Mouse (Mus musculus) hindbrain, embryonic 15.5 days (tissue): ENCODE measurements at regions not wholly inside any gene's neighbourhood (a gene's known extent, or its start where the extent isn't known, plus 50 kb on each side); places are given as distances from the start of the nearest gene placed in this dataset.

ENCODE experiments used
- ATAC-seq: fragments of 200-750 bp; cut with Nextera tagmentation; 2 replicates; pipeline ENCODE4 v1.8.0; 2017; ENCODE audit warnings: low read depth, moderate number of reproducible peaks, moderate TSS enrichment; ENCODE audit not compliant: low FRiP score
- H3K27ac ChIP-seq: fragments of 300-500 bp; sonication (generic); replicated peaks from 2 replicates; pipeline ENCODE4 v1.5.1; 2015; ENCODE audit warnings: mild to moderate bottlenecking, inconsistent platforms
- H3K27me3 ChIP-seq: fragments of 300-500 bp; sonication (generic); 2 replicates; pipeline ENCODE4 v1.6.1; 2015; ENCODE audit warnings: control low read depth, inconsistent platforms
- H3K36me3 ChIP-seq: fragments of 300-500 bp; sonication (generic); 2 replicates; pipeline ENCODE4 v1.6.1; 2015; ENCODE audit warnings: control low read depth, inconsistent platforms
- H3K4me1 ChIP-seq: fragments of 300-500 bp; sonication (generic); replicated peaks from 2 replicates; pipeline ENCODE4 v1.6.1; 2015; ENCODE audit warnings: control low read depth, inconsistent platforms
- H3K4me2 ChIP-seq: fragments of 300-500 bp; sonication (generic); 2 replicates; pipeline ENCODE4 v1.6.1; 2015; ENCODE audit warnings: moderate library complexity, mild to moderate bottlenecking, inconsistent platforms
- H3K4me3 ChIP-seq: fragments of 300-500 bp; sonication (generic); 2 replicates; pipeline ENCODE4 v1.5.1; 2015; ENCODE audit warnings: mild to moderate bottlenecking, inconsistent platforms
- H3K9ac ChIP-seq: fragments of 300-500 bp; sonication (generic); 2 replicates; pipeline ENCODE4 v1.6.1; 2015; ENCODE audit warnings: inconsistent platforms
- H3K9me3 ChIP-seq: fragments of 300-500 bp; sonication (generic); 2 replicates; pipeline ENCODE4 v1.6.1; 2016; ENCODE audit warnings: control low read depth, inconsistent platforms
- WGBS: fragments of 180-500 bp; shearing (Covaris S2); methylation state at CpG from one replicate; pipeline ENCODE4 v1.1.7; 2015; 5-methylcytosine and 5-hydroxymethylcytosine counted together

GRCm38 (mm10) chr12:79944714-79945493 lies 167.9 kb downstream of the Zfp36l1 start:
- Histone ChIP-seq H3K4me2 (no peak overlapping the region), H3K4me3 (no peak overlapping the region), H3K36me3 (no peaks in the 10 kb centered on the region), H3K4me1 (no peaks in the 10 kb centered on the region; the same call in 1 of the 2 replicates), H3K9me3 (no peaks in the 10 kb centered on the region), H3K9ac (no peak overlapping the region), H3K27me3 (no peaks in the 10 kb centered on the region), H3K27ac (peak overlapping the region; percentile 36; the same call in 1 of the 2 replicates)
- no peak for ATAC-seq
- 29% methylated on average over 6 of the region's 6 CpGs for WGBS

GRCm38 (mm10) chr12:79944090-79944489 lies 168.7 kb downstream of the Zfp36l1 start:
- H3K36me3 ChIP-seq: no peaks in the 10 kb centered on the region
- H3K9ac ChIP-seq: no peak overlapping the region
- no peaks in the 10 kb centered on the region for H3K27me3 ChIP-seq
- H3K27ac ChIP-seq: peak overlapping the region; percentile 10
- WGBS: 91% methylated on average over 10 of the region's 10 CpGs
- no peak for ATAC-seq
- no peaks in the 10 kb centered on the region; the same call in 1 of the 2 replicates for H3K4me1 ChIP-seq
- H3K4me3 ChIP-seq: no peak overlapping the region
- no peaks in the 10 kb centered on the region for H3K9me3 ChIP-seq
- H3K4me2 ChIP-seq: no peak overlapping the region

DNA sequence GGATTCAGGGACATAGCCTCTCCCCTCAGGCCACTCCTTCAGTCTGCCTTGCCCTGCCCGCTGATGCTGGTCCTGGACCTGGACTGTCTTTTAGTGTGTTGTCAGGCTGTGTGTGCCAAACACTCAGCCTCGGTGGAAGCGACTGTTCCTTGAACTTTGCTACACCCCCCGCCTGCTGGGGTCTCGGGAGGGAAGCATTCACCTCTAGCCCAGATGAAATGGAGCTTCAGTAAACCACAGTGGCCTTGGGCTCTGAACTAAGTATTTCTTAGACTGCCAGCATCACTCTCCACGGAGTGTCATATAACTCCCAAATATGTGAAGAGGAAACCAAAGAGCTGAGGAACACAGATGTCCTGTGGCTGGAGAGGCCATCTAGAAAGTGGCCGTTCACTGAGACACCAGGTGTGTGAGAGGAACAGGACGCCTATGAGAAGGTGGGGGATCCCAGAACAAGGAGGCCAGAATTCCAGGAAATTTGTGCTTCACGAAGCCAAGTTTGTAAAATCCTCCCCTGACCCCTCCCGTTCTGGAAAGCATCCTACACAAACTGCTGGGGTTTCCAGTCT lies 170.2 kb downstream of the Zfp36l1 start:
- no peak for ATAC-seq
- H3K27me3 ChIP-seq: no peaks in the 10 kb centered on the region
- no peak overlapping the region for H3K4me2 ChIP-seq
- no peak overlapping the region for H3K9ac ChIP-seq
- H3K9me3 ChIP-seq: no peaks in the 10 kb centered on the region
- H3K4me1 ChIP-seq: no peaks in the 10 kb centered on the region; the same call in 1 of the 2 replicates
- WGBS: 69% methylated on average over 10 of the region's 10 CpGs
- H3K4me3 ChIP-seq: no peak overlapping the region
- no peaks in the 10 kb centered on the region for H3K36me3 ChIP-seq
- no peak overlapping the region for H3K27ac ChIP-seq

DNA sequence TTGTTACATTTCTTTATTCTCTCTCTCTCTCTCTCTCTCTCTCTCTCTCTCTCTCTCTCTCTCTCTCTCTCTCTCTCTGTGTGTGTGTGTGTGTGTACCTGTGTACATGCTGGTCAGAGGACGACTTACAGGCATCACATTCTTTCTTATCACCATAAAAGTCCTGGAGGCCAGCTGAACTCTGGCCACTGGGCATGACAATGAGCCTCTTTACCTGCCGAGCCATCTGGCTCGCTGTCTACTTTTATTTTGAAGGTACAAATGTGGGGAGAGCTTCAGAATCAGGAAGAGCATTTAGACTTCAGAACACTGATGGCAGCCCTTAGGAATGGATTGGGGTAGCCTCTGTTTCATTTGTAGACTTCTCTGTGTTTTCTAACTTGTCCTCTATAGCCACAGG lies 171.0 kb downstream of the Zfp36l1 start:
- H3K4me2 ChIP-seq: no peak overlapping the region
- 55% methylated on average over 3 of the region's 3 CpGs for WGBS
- H3K27me3 ChIP-seq: no peaks in the 10 kb centered on the region
- H3K36me3 ChIP-seq: no peaks in the 10 kb centered on the region
- H3K9me3 ChIP-seq: no peaks in the 10 kb centered on the region
- ATAC-seq: no peak
- H3K4me1 ChIP-seq: peaks cover 3% of the 10 kb centered on the region
- no peak overlapping the region for H3K9ac ChIP-seq
- no peak overlapping the region for H3K27ac ChIP-seq
- no peak overlapping the region for H3K4me3 ChIP-seq

GRCm38 (mm10) chr12:79939436-79939835 lies 173.4 kb downstream of the Zfp36l1 start:
- H3K9me3 ChIP-seq: no peaks in the 10 kb centered on the region
- H3K27ac ChIP-seq: no peak overlapping the region
- ATAC-seq: no peak
- H3K27me3 ChIP-seq: no peaks in the 10 kb centered on the region
- H3K4me2 ChIP-seq: no peak overlapping the region
- no peak overlapping the region for H3K9ac ChIP-seq
- H3K36me3 ChIP-seq: no peaks in the 10 kb centered on the region
- H3K4me3 ChIP-seq: no peak overlapping the region
- H3K4me1 ChIP-seq: peaks cover 5% of the 10 kb centered on the region; the same call in 1 of the 2 replicates
- whole genome bisulfite sequencing: 91% methylated on average over 9 of the region's 9 CpGs

GRCm38 (mm10) chr12:79937876-79938275 lies 174.9 kb downstream of the Zfp36l1 start:
- Histone ChIP-seq H3K9me3 (no peaks in the 10 kb centered on the region), H3K27me3 (no peaks in the 10 kb centered on the region), H3K4me1 (peaks cover 8% of the 10 kb centered on the region; the same call in 1 of the 2 replicates), H3K4me3 (no peak overlapping the region), H3K36me3 (no peaks in the 10 kb centered on the region), H3K27ac (no peak overlapping the region), H3K4me2 (no peak overlapping the region), H3K9ac (no peak overlapping the region)
- ATAC-seq: no peak
- WGBS: 90% methylated on average over 4 of the region's 4 CpGs

DNA sequence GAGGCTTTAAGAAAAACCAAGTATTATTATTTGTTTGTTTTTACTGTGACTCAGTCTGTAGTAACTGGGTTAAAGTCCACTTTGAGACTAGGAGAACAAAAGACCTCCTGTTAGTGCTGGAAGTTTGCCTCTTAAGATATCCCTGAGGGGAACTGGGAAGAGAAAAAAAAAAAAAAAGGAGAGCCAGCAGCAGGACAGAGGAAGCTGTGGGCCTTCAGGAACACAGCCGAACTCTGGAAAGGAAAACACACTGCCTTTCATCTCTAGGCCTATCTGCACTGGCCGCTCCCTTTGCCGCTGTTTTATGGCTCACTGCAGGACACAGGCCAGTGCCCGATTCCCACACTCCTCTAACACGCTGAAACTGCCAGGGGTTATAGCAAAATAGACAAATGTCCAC lies 176.1 kb downstream of the Zfp36l1 start:
- Histone ChIP-seq H3K9me3 (no peaks in the 10 kb centered on the region), H3K4me1 (peaks cover 8% of the 10 kb centered on the region; the same call in 1 of the 2 replicates), H3K9ac (no peak overlapping the region), H3K27ac (peak overlapping the region; percentile 64; the same call in 1 of the 2 replicates), H3K4me3 (no peak overlapping the region), H3K36me3 (no peaks in the 10 kb centered on the region), H3K27me3 (no peaks in the 10 kb centered on the region), H3K4me2 (no peak overlapping the region)
- peak; percentile 30; the same call in 1 of the 2 replicates for ATAC-seq
- WGBS: 41% methylated on average over 5 of the region's 5 CpGs

DNA sequence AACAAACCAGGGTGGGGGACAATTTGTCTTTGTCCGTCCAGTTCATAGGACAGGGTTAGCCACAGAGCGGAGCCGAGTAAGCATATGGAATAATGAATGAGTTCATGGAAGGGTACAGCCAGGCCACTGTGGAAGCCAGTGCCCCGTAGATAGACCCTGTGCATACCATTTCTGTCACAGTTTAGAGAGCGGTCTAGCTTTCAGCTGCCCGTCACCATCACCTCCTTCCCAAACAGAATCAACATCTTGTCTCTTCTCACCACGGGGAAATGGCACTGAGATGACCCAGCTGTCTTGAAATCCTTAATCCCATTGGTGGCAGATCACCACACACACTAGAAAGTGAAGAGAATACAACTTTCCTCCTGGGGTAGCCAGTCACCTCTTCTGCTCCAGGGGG lies 178.7 kb downstream of the Zfp36l1 start:
- no peak overlapping the region for H3K9ac ChIP-seq

DNA sequence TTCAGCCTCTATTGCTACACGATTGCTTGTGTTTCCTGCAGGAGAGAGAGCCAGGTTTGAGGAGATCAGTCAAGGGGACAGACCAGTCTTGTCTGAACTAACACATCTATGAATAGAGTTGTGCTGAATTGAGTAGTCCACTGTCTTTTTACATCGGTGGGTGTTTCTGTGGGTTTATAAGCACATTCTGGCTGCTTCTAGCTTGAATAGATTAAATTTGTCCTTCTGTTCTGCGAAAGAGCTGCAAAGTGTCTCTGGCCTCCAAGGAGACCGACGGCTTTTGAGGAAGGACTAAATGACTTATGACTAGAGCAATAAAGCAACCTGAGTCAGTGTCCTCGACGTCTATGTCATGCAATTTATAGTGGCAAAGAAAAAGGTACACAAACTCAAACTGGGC lies 179.9 kb downstream of the Zfp36l1 start:
- Histone ChIP-seq H3K27ac (no peak overlapping the region), H3K9me3 (no peaks in the 10 kb centered on the region), H3K4me3 (no peak overlapping the region), H3K36me3 (no peaks in the 10 kb centered on the region), H3K9ac (no peak overlapping the region), H3K4me2 (no peak overlapping the region), H3K27me3 (no peaks in the 10 kb centered on the region), H3K4me1 (peaks cover 20% of the 10 kb centered on the region)
- 68% methylated on average over 7 of the region's 7 CpGs for WGBS
- ATAC-seq: no peak

More for the DNA sequence above, 178.7 kb downstream of the Zfp36l1 start:
- Histone ChIP-seq H3K4me2 (no peak overlapping the region), H3K27ac (no peak overlapping the region), H3K4me1 (peaks cover 8% of the 10 kb centered on the region; the same call in 1 of the 2 replicates), H3K9me3 (no peaks in the 10 kb centered on the region), H3K27me3 (no peaks in the 10 kb centered on the region), H3K36me3 (no peaks in the 10 kb centered on the region), H3K4me3 (no peak overlapping the region)
- ATAC-seq: no peak
- WGBS: 42% methylated on average over 7 of the region's 7 CpGs

- ATAC-seq: no peak
- Histone ChIP-seq H3K27ac (no peak overlapping the region), H3K4me1 (peaks cover 27% of the 10 kb centered on the region), H3K9ac (no peak overlapping the region), H3K4me2 (no peak overlapping the region), H3K27me3 (no peaks in the 10 kb centered on the region), H3K4me3 (no peak overlapping the region), H3K9me3 (no peaks in the 10 kb centered on the region), H3K36me3 (no peaks in the 10 kb centered on the region)
- 49% methylated on average over 5 of the region's 5 CpGs for WGBS
Observed at GRCm38 (mm10) chr12:79931455-79931854, 181.4 kb downstream of the Zfp36l1 start.

- no peak overlapping the region for H3K27ac ChIP-seq
- H3K4me2 ChIP-seq: no peak overlapping the region
- ATAC-seq: no peak
- H3K36me3 ChIP-seq: no peaks in the 10 kb centered on the region
- no peaks in the 10 kb centered on the region for H3K27me3 ChIP-seq
- no peak overlapping the region for H3K4me3 ChIP-seq
- no peaks in the 10 kb centered on the region for H3K9me3 ChIP-seq
- 85% methylated on average over 6 of the region's 6 CpGs for WGBS
- no peak overlapping the region for H3K9ac ChIP-seq
- peaks cover 43% of the 10 kb centered on the region for H3K4me1 ChIP-seq
Observed at GRCm38 (mm10) chr12:79929846-79930245, 183.0 kb downstream of the Zfp36l1 start.

GRCm38 (mm10) chr12:79928739-79929380 lies 184.0 kb downstream of the Zfp36l1 start:
- Histone ChIP-seq H3K9ac (no peak overlapping the region), H3K4me2 (no peak overlapping the region), H3K36me3 (no peaks in the 10 kb centered on the region), H3K9me3 (no peaks in the 10 kb centered on the region), H3K4me1 (peaks cover 52% of the 10 kb centered on the region), H3K27ac (no peak overlapping the region), H3K27me3 (no peaks in the 10 kb centered on the region), H3K4me3 (no peak overlapping the region)
- WGBS: 56% methylated on average over 6 of the region's 6 CpGs
- ATAC-seq: no peak
